Mouse (Mus musculus): Measurements from ENCODE around the gene Bhlha15. TPM values are rescaled to one million over a fixed set of nuclear protein-coding genes. Genes with fewer than 3 reads are reported as not detected.

Bhlha15 gene
- polyA plus RNA-seq, 1 experiment from 2014 or later: 0.74 TPM

DNA sequence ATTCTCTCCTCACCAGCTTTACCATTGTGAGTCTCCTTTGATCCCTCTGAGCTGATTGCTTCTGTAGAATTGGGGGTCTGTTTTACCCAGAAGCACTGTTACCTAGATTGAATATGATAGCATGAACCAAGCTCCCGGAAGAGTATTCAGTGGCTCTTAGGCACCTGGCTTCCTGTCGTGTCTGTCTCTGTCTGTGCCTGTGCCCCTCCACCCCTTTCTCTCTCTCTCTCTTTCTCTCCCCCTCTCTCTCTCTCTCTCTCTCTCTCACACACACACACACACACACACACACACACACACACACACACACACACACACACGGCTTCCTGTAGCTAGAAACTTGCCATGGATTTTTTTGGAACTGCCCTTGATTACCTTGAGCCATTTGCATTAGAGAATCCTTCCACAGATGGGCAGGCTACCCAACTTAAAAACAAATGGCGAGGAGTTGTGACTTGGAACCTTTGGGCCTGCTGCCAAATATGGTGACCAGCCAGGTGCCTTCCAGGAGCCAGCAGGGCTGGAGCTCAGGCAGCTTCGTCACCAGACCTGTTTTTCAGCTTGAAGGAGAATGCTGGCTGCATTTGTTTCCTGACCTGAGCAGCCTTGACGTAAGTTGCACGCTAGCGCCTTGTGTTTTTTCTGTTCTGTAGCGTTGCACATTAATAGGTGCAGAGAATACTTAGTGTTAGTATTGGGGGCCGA, 27.1 kb upstream of the Bhlha15 start:
- H3K27me3 ChIP-seq (ENCODE audit: insufficient read depth, low read length): no peaks in the 10 kb centered on the region
- H3K36me3 ChIP-seq (ENCODE audit: insufficient read depth, low read length): peaks cover 25% of the 10 kb centered on the region
- H3K27ac ChIP-seq (ENCODE audit: low read length): peak overlapping the region; percentile 80
- H3K4me2 ChIP-seq (replicated peaks; ENCODE audit: low read depth, low read length): no peak overlapping the region
- H3K4me1 ChIP-seq (ENCODE audit: insufficient read depth, low read length): peaks cover 3% of the 10 kb centered on the region; the same call in 1 of the 2 replicates
- WGBS: 68% methylated on average over 10 of the region's 10 CpGs
- H3K9me3 ChIP-seq (ENCODE audit: low read length): no peaks in the 10 kb centered on the region
- H3K4me3 ChIP-seq (ENCODE audit: low read length): no peak overlapping the region
- 0 out of 2 replicates have a peak, but pooled peaks have one; percentile 41 for ATAC-seq (ENCODE audit: low FRiP score, low TSS enrichment)
- H3K9ac ChIP-seq (replicated peaks; ENCODE audit: low read length): no peak overlapping the region

DNA sequence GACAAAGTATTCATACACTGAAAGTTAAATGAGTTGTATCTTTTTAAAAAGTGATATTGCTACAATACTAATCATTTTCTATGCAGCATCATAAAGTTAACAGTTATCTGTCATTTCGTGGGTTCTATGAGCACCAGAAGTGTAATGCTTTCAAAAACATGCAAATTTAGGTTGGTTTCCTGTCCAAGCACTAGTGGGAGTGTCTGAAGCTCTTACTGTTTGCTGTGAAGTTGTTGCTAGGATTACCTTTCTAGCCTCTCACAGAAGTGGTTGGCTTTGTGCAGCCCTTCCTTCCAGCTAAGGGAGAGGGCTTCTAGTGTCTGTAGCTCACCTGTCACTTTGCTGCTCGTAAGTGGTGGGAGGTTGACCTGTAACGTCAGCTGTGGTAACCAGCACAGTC, 24.3 kb upstream of the Bhlha15 start:
- no peak for ATAC-seq (ENCODE audit: low FRiP score, low TSS enrichment)
- 85% methylated on average over 3 of the region's 3 CpGs for WGBS

DNA sequence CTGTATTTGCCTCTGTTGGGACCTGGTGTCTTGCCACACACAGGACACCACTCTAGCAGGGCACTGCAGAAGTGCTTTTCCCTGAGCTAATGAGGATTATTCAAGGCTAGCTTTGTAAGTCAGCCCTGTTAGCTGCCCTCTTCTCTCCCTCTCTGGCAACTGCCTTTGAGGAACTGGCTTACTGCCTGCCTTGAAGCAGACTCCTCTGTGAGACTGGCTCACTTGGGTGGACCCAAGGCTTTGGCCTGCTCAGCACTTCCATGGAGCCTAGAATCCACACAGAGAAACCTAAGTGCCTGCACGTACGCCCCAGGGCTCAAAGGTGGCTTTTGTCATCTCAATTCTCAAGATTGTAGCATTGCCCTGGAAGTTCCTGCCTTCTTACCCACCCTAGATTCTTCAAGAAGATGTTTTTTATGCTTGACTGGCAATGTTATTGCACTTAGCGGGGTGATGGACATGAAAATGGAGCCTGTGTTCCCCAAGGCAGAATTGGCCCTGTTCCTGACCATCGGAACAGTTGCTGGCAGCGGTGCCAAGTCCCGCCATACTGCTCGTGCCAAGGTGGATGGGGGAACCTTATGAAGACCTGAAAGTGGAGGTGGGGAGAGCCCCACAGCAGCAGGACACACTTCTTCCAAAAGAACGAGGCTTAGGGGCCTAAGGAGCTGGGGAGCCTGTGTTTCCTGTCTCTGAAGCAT, 20.7 kb upstream of the Bhlha15 start:
- no peak overlapping the region for H3K4me2 ChIP-seq (replicated peaks; ENCODE audit: low read depth, low read length)
- WGBS: 76% methylated on average over 8 of the region's 8 CpGs
- peaks cover 40% of the 10 kb centered on the region for H3K36me3 ChIP-seq (ENCODE audit: insufficient read depth, low read length)
- H3K27me3 ChIP-seq (ENCODE audit: insufficient read depth, low read length): no peaks in the 10 kb centered on the region
- H3K9ac ChIP-seq (replicated peaks; ENCODE audit: low read length): no peak overlapping the region
- no peak for ATAC-seq (ENCODE audit: low FRiP score, low TSS enrichment)
- no peaks in the 10 kb centered on the region for H3K4me1 ChIP-seq (ENCODE audit: insufficient read depth, low read length)
- H3K9me3 ChIP-seq (ENCODE audit: low read length): no peaks in the 10 kb centered on the region
- no peak overlapping the region for H3K4me3 ChIP-seq (ENCODE audit: low read length)
- H3K27ac ChIP-seq (ENCODE audit: low read length): no peak overlapping the region

More for the DNA sequence above, 24.3 kb upstream of the Bhlha15 start:
- H3K9ac ChIP-seq (replicated peaks; ENCODE audit: low read length): no peak overlapping the region
- no peaks in the 10 kb centered on the region for H3K4me1 ChIP-seq (ENCODE audit: insufficient read depth, low read length)
- H3K27me3 ChIP-seq (ENCODE audit: insufficient read depth, low read length): no peaks in the 10 kb centered on the region
- H3K27ac ChIP-seq (ENCODE audit: low read length): no peak overlapping the region
- no peak overlapping the region for H3K4me2 ChIP-seq (replicated peaks; ENCODE audit: low read depth, low read length)
- H3K36me3 ChIP-seq (ENCODE audit: insufficient read depth, low read length): peaks cover 21% of the 10 kb centered on the region
- no peaks in the 10 kb centered on the region for H3K9me3 ChIP-seq (ENCODE audit: low read length)
- no peak overlapping the region for H3K4me3 ChIP-seq (ENCODE audit: low read length)

DNA sequence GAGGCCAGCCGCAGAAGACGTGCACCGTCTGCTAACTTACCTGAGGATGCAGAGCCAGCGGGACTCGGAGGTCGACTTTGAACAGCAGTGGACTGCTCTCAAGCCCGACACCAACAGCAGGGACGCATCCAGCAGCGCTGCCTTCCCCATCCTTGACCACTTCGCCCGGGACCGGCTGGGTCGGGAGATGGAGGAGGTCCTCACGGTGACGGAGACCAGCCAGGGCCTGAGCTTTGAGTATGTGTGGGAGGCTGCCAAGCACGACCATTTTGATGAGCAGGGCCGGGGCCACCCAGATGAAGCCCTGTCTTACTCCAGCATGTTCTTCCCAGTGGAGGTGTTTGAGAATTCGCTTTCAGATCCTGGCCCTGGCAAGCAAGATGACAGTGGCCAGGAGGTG, 16.4 kb upstream of the Bhlha15 start:
- H3K27ac ChIP-seq (ENCODE audit: low read length): no peak overlapping the region
- 87% methylated on average over 18 of the region's 18 CpGs for WGBS
- H3K4me3 ChIP-seq (ENCODE audit: low read length): no peak overlapping the region
- no peaks in the 10 kb centered on the region for H3K27me3 ChIP-seq (ENCODE audit: insufficient read depth, low read length)
- H3K9ac ChIP-seq (replicated peaks; ENCODE audit: low read length): no peak overlapping the region
- peaks cover 58% of the 10 kb centered on the region for H3K36me3 ChIP-seq (ENCODE audit: insufficient read depth, low read length)
- no peak overlapping the region for H3K4me2 ChIP-seq (replicated peaks; ENCODE audit: low read depth, low read length)
- no peak for ATAC-seq (ENCODE audit: low FRiP score, low TSS enrichment)
- no peaks in the 10 kb centered on the region for H3K9me3 ChIP-seq (ENCODE audit: low read length)
- no peaks in the 10 kb centered on the region for H3K4me1 ChIP-seq (ENCODE audit: insufficient read depth, low read length)

DNA sequence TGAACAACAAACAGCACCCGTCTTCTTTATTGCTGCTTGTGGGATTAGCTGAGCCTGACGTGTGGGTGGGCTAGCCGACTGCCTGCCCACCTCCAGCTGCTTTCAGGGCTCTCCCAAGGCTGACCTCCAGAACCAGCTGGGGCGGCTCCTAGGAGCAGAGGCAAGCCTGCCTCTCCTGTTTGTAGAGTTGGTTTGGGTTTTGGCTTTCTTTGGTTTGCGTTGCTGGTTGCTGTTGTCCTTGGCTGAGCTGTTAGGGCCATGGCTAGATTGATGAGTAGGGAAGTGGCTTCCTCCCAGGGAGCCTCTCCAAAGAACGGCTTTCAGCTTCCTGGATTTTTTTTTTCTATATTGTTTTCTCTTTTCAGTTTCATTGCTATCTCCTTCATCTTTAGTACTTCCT, 11.9 kb upstream of the Bhlha15 start:
- H3K4me3 ChIP-seq (ENCODE audit: low read length): no peak overlapping the region
- no peak overlapping the region for H3K4me2 ChIP-seq (replicated peaks; ENCODE audit: low read depth, low read length)
- H3K36me3 ChIP-seq (ENCODE audit: insufficient read depth, low read length): peaks cover 41% of the 10 kb centered on the region
- no peaks in the 10 kb centered on the region for H3K4me1 ChIP-seq (ENCODE audit: insufficient read depth, low read length)
- no peak overlapping the region for H3K9ac ChIP-seq (replicated peaks; ENCODE audit: low read length)
- no peaks in the 10 kb centered on the region for H3K9me3 ChIP-seq (ENCODE audit: low read length)
- 29% methylated on average over 6 of the region's 6 CpGs for WGBS
- no peak for ATAC-seq (ENCODE audit: low FRiP score, low TSS enrichment)
- peak overlapping the region; percentile 44; the same call in 1 of the 2 replicates for H3K27ac ChIP-seq (ENCODE audit: low read length)
- H3K27me3 ChIP-seq (ENCODE audit: insufficient read depth, low read length): no peaks in the 10 kb centered on the region

DNA sequence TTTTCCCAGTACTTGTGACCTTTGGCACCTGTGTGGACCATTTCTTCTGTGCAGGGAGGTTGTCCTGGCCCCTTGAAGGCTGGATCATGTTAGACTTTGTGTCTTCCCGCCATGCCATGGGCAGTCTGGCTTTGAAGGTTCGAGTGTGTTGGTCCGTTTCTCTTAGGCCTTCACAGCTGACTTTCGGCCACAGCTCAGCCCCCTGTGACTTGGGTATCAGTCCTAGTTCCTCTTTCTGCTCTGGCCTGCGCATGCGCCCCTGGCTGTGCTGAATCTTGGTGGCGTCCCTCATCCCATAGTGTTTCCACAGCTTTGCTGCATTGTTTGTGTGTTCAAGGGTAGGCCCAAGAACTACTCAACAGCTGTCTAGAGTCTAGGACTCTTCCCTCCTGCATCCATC, 8.8 kb upstream of the Bhlha15 start:
- Histone ChIP-seq H3K4me2 (replicated peaks; ENCODE audit: low read depth, low read length) (no peak overlapping the region), H3K9ac (replicated peaks; ENCODE audit: low read length) (no peak overlapping the region), H3K27me3 (ENCODE audit: insufficient read depth, low read length) (no peaks in the 10 kb centered on the region), H3K4me3 (ENCODE audit: low read length) (no peak overlapping the region), H3K27ac (ENCODE audit: low read length) (no peak overlapping the region), H3K9me3 (ENCODE audit: low read length) (no peaks in the 10 kb centered on the region), H3K36me3 (ENCODE audit: insufficient read depth, low read length) (peaks cover 12% of the 10 kb centered on the region), H3K4me1 (ENCODE audit: insufficient read depth, low read length) (no peaks in the 10 kb centered on the region)
- WGBS: 95% methylated on average over 7 of the region's 7 CpGs
- ATAC-seq (ENCODE audit: low FRiP score, low TSS enrichment): no peak

DNA sequence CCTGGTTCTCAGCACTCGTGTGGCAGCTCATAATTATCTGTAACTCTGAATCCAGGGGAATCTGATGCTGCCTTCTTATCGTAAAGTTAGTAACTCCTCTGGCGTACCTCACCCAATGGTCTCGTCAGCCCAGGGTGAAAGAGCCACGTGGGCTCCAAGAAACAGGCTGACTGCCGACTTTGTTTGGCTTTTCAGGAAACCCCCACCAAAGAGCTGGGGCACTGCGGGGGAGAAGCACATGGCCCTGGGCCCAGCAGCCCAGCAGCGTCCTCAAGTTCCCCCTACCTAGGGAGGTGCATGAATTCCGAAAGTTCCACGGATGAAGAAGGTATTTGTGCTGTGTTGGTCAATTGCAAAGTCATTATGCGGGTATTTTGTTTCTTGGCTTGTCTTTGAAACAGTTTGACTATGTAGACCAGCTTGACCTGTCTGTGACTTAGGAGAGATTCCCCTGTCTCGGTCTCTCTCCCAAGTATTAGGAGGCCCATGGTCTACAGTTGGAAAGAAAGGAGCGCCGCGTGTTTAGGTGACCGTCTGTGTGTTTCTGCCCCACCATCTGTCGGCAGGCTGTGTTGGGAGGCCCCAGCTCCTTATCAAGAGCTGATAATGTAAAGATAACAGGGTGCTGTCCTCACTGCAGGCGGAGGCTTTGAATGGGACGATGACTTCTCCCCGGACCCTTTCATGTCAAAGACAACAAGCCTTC, 7.4 kb upstream of the Bhlha15 start:
- H3K9ac ChIP-seq (replicated peaks; ENCODE audit: low read length): no peak overlapping the region
- H3K27ac ChIP-seq (ENCODE audit: low read length): no peak overlapping the region
- no peaks in the 10 kb centered on the region for H3K9me3 ChIP-seq (ENCODE audit: low read length)
- no peak for ATAC-seq (ENCODE audit: low FRiP score, low TSS enrichment)
- 70% methylated on average over 20 of the region's 20 CpGs for WGBS
- no peak overlapping the region for H3K4me3 ChIP-seq (ENCODE audit: low read length)
- no peaks in the 10 kb centered on the region for H3K4me1 ChIP-seq (ENCODE audit: insufficient read depth, low read length)
- H3K4me2 ChIP-seq (replicated peaks; ENCODE audit: low read depth, low read length): no peak overlapping the region
- H3K27me3 ChIP-seq (ENCODE audit: insufficient read depth, low read length): no peaks in the 10 kb centered on the region
- peaks cover 3% of the 10 kb centered on the region for H3K36me3 ChIP-seq (ENCODE audit: insufficient read depth, low read length)

DNA sequence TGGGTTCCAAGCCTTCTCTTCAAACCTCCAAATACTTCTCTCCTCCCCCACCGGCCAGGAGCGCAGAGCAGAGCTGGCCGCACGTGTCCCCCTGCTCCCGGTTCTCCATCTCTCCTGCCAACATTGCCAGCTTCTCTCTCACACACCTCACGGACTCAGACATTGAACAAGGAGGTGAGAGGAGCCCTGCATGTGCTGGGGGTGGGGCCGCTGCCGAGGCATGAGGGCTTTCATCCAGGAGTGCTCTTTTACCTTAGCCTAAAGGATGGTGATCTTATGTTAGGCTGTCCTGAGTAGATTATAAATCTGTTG, 6.9 kb upstream of the Bhlha15 start:
- no peak for ATAC-seq (ENCODE audit: low FRiP score, low TSS enrichment)
- WGBS: 83% methylated on average over 8 of the region's 8 CpGs
- Histone ChIP-seq H3K27ac (ENCODE audit: low read length) (no peak overlapping the region), H3K4me3 (ENCODE audit: low read length) (no peak overlapping the region), H3K27me3 (ENCODE audit: insufficient read depth, low read length) (no peaks in the 10 kb centered on the region), H3K9me3 (ENCODE audit: low read length) (no peaks in the 10 kb centered on the region), H3K9ac (replicated peaks; ENCODE audit: low read length) (no peak overlapping the region), H3K4me1 (ENCODE audit: insufficient read depth, low read length) (no peaks in the 10 kb centered on the region), H3K4me2 (replicated peaks; ENCODE audit: low read depth, low read length) (no peak overlapping the region), H3K36me3 (ENCODE audit: insufficient read depth, low read length) (peaks cover under 1% of the 10 kb centered on the region; the same call in 1 of the 2 replicates)

DNA sequence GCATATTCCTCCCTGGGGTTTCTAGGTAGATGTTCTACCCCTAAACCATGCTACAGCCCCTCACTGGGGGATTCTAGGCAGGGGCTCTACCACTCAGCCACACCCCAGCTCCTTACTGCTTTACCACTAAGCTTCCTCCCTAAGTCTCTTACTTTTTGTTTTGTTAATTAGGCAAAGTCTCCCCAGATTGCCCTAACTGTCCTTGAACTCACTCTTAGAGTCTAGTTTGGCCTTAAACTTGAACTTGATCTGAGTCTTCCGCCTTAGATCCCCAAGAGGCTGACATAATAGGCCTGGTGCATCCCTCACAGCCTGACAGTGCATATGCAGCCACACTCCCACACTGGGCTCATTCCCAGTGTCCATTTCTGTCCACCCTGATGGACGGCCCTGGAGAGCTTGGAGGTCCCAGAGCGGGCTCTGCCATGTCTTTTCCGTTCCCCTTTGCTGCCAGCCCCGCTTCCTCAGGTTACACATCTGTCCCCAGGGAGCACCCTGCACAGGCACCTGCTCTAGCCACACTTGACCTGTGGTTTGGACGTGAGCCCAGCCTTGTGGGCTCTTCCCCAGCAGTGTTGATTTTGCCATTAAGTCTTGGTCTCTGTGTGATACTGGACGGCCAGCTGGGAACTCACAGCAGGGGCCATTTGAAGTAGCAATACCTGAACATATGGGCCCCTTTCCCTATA, 6.3 kb upstream of the Bhlha15 start:
- ATAC-seq (ENCODE audit: low FRiP score, low TSS enrichment): 0 out of 2 replicates have a peak, but pooled peaks have one; percentile 44
- WGBS: 36% methylated on average over 7 of the region's 7 CpGs
- no peaks in the 10 kb centered on the region for H3K27me3 ChIP-seq (ENCODE audit: insufficient read depth, low read length)
- H3K27ac ChIP-seq (ENCODE audit: low read length): no peak overlapping the region
- no peak overlapping the region for H3K4me3 ChIP-seq (ENCODE audit: low read length)
- H3K9me3 ChIP-seq (ENCODE audit: low read length): no peaks in the 10 kb centered on the region
- no peak overlapping the region for H3K9ac ChIP-seq (replicated peaks; ENCODE audit: low read length)
- H3K4me2 ChIP-seq (replicated peaks; ENCODE audit: low read depth, low read length): no peak overlapping the region
- peaks cover 2% of the 10 kb centered on the region; the same call in 1 of the 2 replicates for H3K36me3 ChIP-seq (ENCODE audit: insufficient read depth, low read length)
- no peaks in the 10 kb centered on the region for H3K4me1 ChIP-seq (ENCODE audit: insufficient read depth, low read length)

All from kidney, embryonic 16.5 days (tissue).